In genomic region chr2:151747847-151748705, GRCm38 (mm10) we compare ENCODE assay signal across 8 mouse cellular contexts. TPM values are rescaled to one million over a fixed set of nuclear protein-coding genes. Genes with fewer than 3 reads are reported as not detected.
DNase-seq lines count a peak whose midpoint lies in the region; ATAC-seq and TF ChIP-seq lines count a peak whose summit lies in the region.

No protein-coding gene starts in this region.

- H3K27me3 ChIP-seq in forebrain, embryonic 14.5 days (replicated peaks; ENCODE audit: control insufficient read depth, insufficient read depth, low read length): 0 out of 2 replicates have a peak, but pooled peaks cover 5% of the 10 kb centered on the region
- no peaks in the 10 kb centered on the region for H3K27me3 ChIP-seq in hindbrain, postnatal 0 days (ENCODE audit: insufficient read depth, low read length)

- H3K4me2 ChIP-seq in forebrain, embryonic 14.5 days (ENCODE audit: low read length): no peak overlapping the region
- H3K4me2 ChIP-seq in hindbrain, postnatal 0 days (ENCODE audit: low read depth, low read length): no peak overlapping the region

- no peaks in the 10 kb centered on the region for H3K36me3 ChIP-seq in forebrain, embryonic 14.5 days (ENCODE audit: control insufficient read depth, insufficient read depth, low read length)
- no peaks in the 10 kb centered on the region for H3K36me3 ChIP-seq in hindbrain, postnatal 0 days (ENCODE audit: insufficient read depth, low read length)

- peak; percentile 85 for DNase-seq in NIH3T3 (ENCODE audit: low read depth)
- peak; percentile 41 for DNase-seq in cerebellum, adult 11 months
- peak; percentile 90 for DNase-seq in forebrain, embryonic 14.5 days (ENCODE audit: low spot score)
- peak; percentile 92 for DNase-seq in hindbrain, postnatal 0 days (ENCODE audit: low spot score)
- DNase-seq in left cerebral cortex, adult 11 months (ENCODE audit: low spot score): peak; percentile 59
- peak; percentile 86 for DNase-seq in right cerebral cortex, adult 2 months (ENCODE audit: low spot score in 2 of 2)
- peak; percentile 23 to 52 for DNase-seq in urinary bladder, postnatal 36 days (ENCODE audit: low spot score in 2 of 2)

- H3K27ac ChIP-seq in forebrain, embryonic 14.5 days (ENCODE audit: low read depth, low read length): no peak overlapping the region
- H3K27ac ChIP-seq in hindbrain, postnatal 0 days: peak overlapping the region; percentile 11; the same call in 1 of the 2 replicates

- H3K4me1 ChIP-seq in forebrain, embryonic 14.5 days (ENCODE audit: control insufficient read depth, insufficient read depth, low read length): no peaks in the 10 kb centered on the region
- H3K4me1 ChIP-seq in hindbrain, postnatal 0 days (ENCODE audit: insufficient read depth, low read length): no peaks in the 10 kb centered on the region

- WGBS in forebrain, embryonic 14.5 days: 20% methylated on average over 19 of the region's 19 CpGs
- 26% methylated on average over 19 of the region's 19 CpGs for WGBS in hindbrain, postnatal 0 days

- H3K9me3 ChIP-seq in forebrain, embryonic 14.5 days (replicated peaks; ENCODE audit: control insufficient read depth, low read length): no peaks in the 10 kb centered on the region
- no peaks in the 10 kb centered on the region for H3K9me3 ChIP-seq in hindbrain, postnatal 0 days (ENCODE audit: low read length)

- H3K9ac ChIP-seq in forebrain, embryonic 14.5 days (ENCODE audit: low read length): 0 out of 2 replicates have a peak overlapping the region, but pooled peaks have one; percentile 17
- 0 out of 2 replicates have a peak overlapping the region, but pooled peaks have one; percentile 18 for H3K9ac ChIP-seq in hindbrain, postnatal 0 days (replicated peaks; ENCODE audit: low read length)

- peak; percentile 89 for TF ChIP-seq CTCF in hindbrain, postnatal 0 days (IDR thresholded peaks at IDR 0.05; ENCODE audit: low read depth)

- ATAC-seq in forebrain, embryonic 14.5 days: peak; percentile 87
- peak; percentile 92 for ATAC-seq in hindbrain, postnatal 0 days
- ATAC-seq in megakaryocyte progenitor cell, adult 5-6 weeks (replicated peaks; ENCODE audit: poor library complexity): peak; percentile 93

- no peak overlapping the region for H3K4me3 ChIP-seq in forebrain, embryonic 14.5 days (ENCODE audit: low read depth, low read length)
- H3K4me3 ChIP-seq in hindbrain, postnatal 0 days (ENCODE audit: low read length): 0 out of 2 replicates have a peak overlapping the region, but pooled peaks have one; percentile 1

RNA-seq across cellular contexts. Expression of gene Psmf1, which starts 4.1 kb away (rescaled TPM):
- polyA plus RNA-seq in forebrain, embryonic 14.5 days (2014; fragmentation: Nextera tagmentation; extraction: Ambion mirVana): 59.4 and 60.2 TPM in 2 replicates
- 63.5 and 73.7 TPM in 2 replicates for total RNA-seq in hindbrain, postnatal 0 days (2014; rRNA removed)
- 68.6 and 69.1 TPM in 2 replicates for polyA plus RNA-seq in hindbrain, postnatal 0 days (2015; fragmentation: Nextera tagmentation; extraction: Ambion mirVana)
- total RNA-seq in megakaryocyte progenitor cell, adult 5-6 weeks (2015): 28.2 and 30.8 TPM in 2 replicates
- 11.6 and 14.5 TPM in 2 replicates for total RNA-seq in megakaryocyte progenitor cell, adult 5-6 weeks (2017)

RNA-seq across cellular contexts. Expression of gene Tmem74b, which starts 46.3 kb away (rescaled TPM):
- polyA plus RNA-seq in forebrain, embryonic 14.5 days (2014; fragmentation: Nextera tagmentation; extraction: Ambion mirVana): 17.3 and 19.7 TPM in 2 replicates
- total RNA-seq in hindbrain, postnatal 0 days (2014; rRNA removed): 27.3 and 35.8 TPM in 2 replicates
- 22.3 and 22.6 TPM in 2 replicates for polyA plus RNA-seq in hindbrain, postnatal 0 days (2015; fragmentation: Nextera tagmentation; extraction: Ambion mirVana)
- not detected in 2 replicates for total RNA-seq in megakaryocyte progenitor cell, adult 5-6 weeks (2015)
- total RNA-seq in megakaryocyte progenitor cell, adult 5-6 weeks (2017): not detected in 2 replicates

Comparison
In these comparisons a context has a peak if more than half of its experiments do, and no peak if none do; other contexts are left out.
1. DNase-seq: peak in every context shown above with its lines; median percentile 92 in hindbrain, postnatal 0 days; 90 in forebrain, embryonic 14.5 days; 86 in right cerebral cortex, adult 2 months; 85 in NIH3T3; 59 in left cerebral cortex, adult 11 months; 41 in cerebellum, adult 11 months; 38 in urinary bladder, postnatal 36 days.
2. RNA of gene Tmem74b, which starts 46.3 kb away (total RNA-seq): 27.3 to 35.8 TPM in hindbrain, postnatal 0 days; not detected in megakaryocyte progenitor cell, adult 5-6 weeks; every median in the first group is over 10 times any median in the second.
3. Peak in every context shown above with its lines, with median percentiles within 50 percentile points of each other: ATAC-seq.